Mouse (Mus musculus) neural tube, embryonic 13.5 days (tissue): Measurements from ENCODE around the gene Mapk9. TPM values are rescaled to one million over a fixed set of nuclear protein-coding genes. Genes with fewer than 3 reads are reported as not detected.

Experiments
- ATAC-seq: fragments of 200-750 bp; cut with Nextera tagmentation; 2 replicates; pipeline ENCODE4 v1.8.0; 2017; ENCODE audit warnings: low read depth, mild to moderate bottlenecking, moderate TSS enrichment, moderate library complexity
- H3K27ac ChIP-seq: fragments of 300-500 bp; sonication (generic); replicated peaks from 2 replicates; pipeline ENCODE4 v1.5.1; 2015; ENCODE audit warnings: moderate library complexity, mild to moderate bottlenecking, inconsistent platforms
- H3K27me3 ChIP-seq: fragments of 300-500 bp; sonication (generic); 2 replicates; pipeline ENCODE4 v1.6.1; 2015; ENCODE audit warnings: mild to moderate bottlenecking, inconsistent platforms
- H3K36me3 ChIP-seq: fragments of 300-500 bp; sonication (generic); 2 replicates; pipeline ENCODE4 v1.6.1; 2015; ENCODE audit warnings: mild to moderate bottlenecking, inconsistent platforms
- H3K4me1 ChIP-seq: fragments of 300-500 bp; sonication (generic); replicated peaks from 2 replicates; pipeline ENCODE4 v1.6.1; 2015; ENCODE audit warnings: inconsistent platforms
- H3K4me2 ChIP-seq: fragments of 300-500 bp; sonication (generic); 2 replicates; pipeline ENCODE4 v1.6.1; 2015; ENCODE audit warnings: inconsistent platforms, mild to moderate bottlenecking, moderate library complexity
- H3K4me3 ChIP-seq: fragments of 300-500 bp; sonication (generic); 2 replicates; pipeline ENCODE4 v1.5.1; 2015; ENCODE audit warnings: mild to moderate bottlenecking, inconsistent platforms
- H3K9ac ChIP-seq: fragments of 300-500 bp; sonication (generic); 2 replicates; pipeline ENCODE4 v1.6.1; 2015; ENCODE audit warnings: moderate library complexity, mild to moderate bottlenecking, inconsistent platforms
- H3K9me3 ChIP-seq: fragments of 300-500 bp; sonication (generic); 2 replicates; pipeline ENCODE4 v1.6.1; 2016; ENCODE audit warnings: inconsistent platforms
- WGBS: fragments of 180-500 bp; shearing (Covaris S2); methylation state at CpG from one replicate; pipeline ENCODE4 v1.1.7; 2015; 5-methylcytosine and 5-hydroxymethylcytosine counted together
- microRNA-seq: library from miRNA; unstranded; fragments of <30 nt; microRNA quantifications from one replicate; pipeline ENCODE4, GENCODE M21; 2016
- polyA plus RNA-seq: library from polyadenylated mRNA; unstranded; fragments of >200 nt; fragmentation: Nextera tagmentation; extraction: Ambion mirVana; gene quantifications from 2 replicates; pipeline ENCODE4 v1.2.1, GENCODE M21; 2015

Gene Mapk9
- polyA plus RNA-seq, 1 experiment from 2014 or later = 56.0 TPM

DNA sequence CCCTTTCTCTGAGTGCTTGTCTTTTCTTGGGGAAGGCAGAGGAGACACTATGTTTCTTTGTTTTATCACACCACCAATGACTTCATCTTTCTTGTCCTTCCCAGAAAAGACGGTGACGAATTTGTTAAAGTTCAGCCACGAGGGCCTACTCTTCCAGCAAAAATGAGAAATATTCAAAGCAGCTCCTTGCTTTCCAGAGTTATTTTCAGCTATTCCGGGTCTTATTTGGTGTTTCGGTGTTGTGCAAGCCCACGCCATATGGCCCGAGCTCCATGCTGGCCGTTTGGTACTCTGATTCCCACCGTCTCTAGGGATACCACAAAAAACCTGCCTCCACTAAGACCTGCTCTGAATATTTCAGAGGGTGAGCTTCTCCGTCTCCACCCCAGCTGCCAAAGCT is 87.8 kb downstream of the Mapk9 start:
- peak overlapping the region; percentile 65 for H3K27ac ChIP-seq
- WGBS = 53% methylated on average over 10 of the region's 10 CpGs
- H3K4me3 ChIP-seq = no peak overlapping the region
- peaks cover 43% of the 10 kb centered on the region for H3K4me1 ChIP-seq
- no peak overlapping the region for H3K9ac ChIP-seq
- H3K4me2 ChIP-seq = no peak overlapping the region
- no peaks in the 10 kb centered on the region for H3K9me3 ChIP-seq
- H3K27me3 ChIP-seq = peaks cover 19% of the 10 kb centered on the region
- no peaks in the 10 kb centered on the region for H3K36me3 ChIP-seq
- no peak for ATAC-seq

Small RNA genes lying within 50 kb of the gene (microRNA-seq; reads per million reads assigned to microRNA genes)
- not detected for gene Gm23492

Other genes starting within 250 kb of the Mapk9 start
- gene Flt4, start 237.5 kb upstream of the Mapk9 start, polyA plus RNA-seq = 2.4 and 2.6 TPM in 2 replicates
- gene Scgb3a1, start 183.1 kb upstream of the Mapk9 start, polyA plus RNA-seq = not detected in 2 replicates
- 42.8 and 52.8 TPM in 2 replicates for gene Cnot6, start 134.0 kb upstream of the Mapk9 start, polyA plus RNA-seq
- gene Gfpt2, start 52.6 kb upstream of the Mapk9 start, polyA plus RNA-seq = 4.6 and 6.3 TPM in 2 replicates
- gene Rasgef1c, start 55.1 kb downstream of the Mapk9 start, polyA plus RNA-seq = 17.8 and 18.9 TPM in 2 replicates
- gene Rnf130, start 178.6 kb downstream of the Mapk9 start, polyA plus RNA-seq = 59.2 and 64.2 TPM in 2 replicates